Mouse (Mus musculus) liver, adult 2 months (tissue): Measurements from ENCODE around the gene Stat1. TPM values are rescaled to one million over a fixed set of nuclear protein-coding genes. Genes with fewer than 3 reads are reported as not detected.

Experiments used
- DNase-seq: peaks from one replicate; pipeline ENCODE4 v3.0.0-alpha.2; 2011; ENCODE audit warnings: low read depth, low spot score; ENCODE audit errors: extremely low read depth
- H3K27ac ChIP-seq: fragments of 200-500 bp; replicated peaks from 2 replicates; pipeline ENCODE4 v1.5.1; 2012; ENCODE audit warnings: low read depth, mild to moderate bottlenecking, control low read depth, inconsistent platforms, low read length; ENCODE audit not compliant: insufficient read depth
- H3K27me3 ChIP-seq: fragments of 200-500 bp; 2 replicates; pipeline ENCODE4 v1.6.1; 2012; ENCODE audit warnings: mild to moderate bottlenecking, moderate library complexity, low read length, inconsistent platforms; ENCODE audit not compliant: control insufficient read depth, insufficient read depth
- H3K36me3 ChIP-seq: fragments of 200-500 bp; 2 replicates; pipeline ENCODE4 v1.6.1; 2012; ENCODE audit warnings: low read length, inconsistent platforms; ENCODE audit not compliant: control insufficient read depth, insufficient read depth
- H3K4me1 ChIP-seq: fragments of 200-500 bp; 2 replicates; pipeline ENCODE4 v1.6.1; 2011; ENCODE audit warnings: low read length; ENCODE audit not compliant: control insufficient read depth, insufficient read depth
- H3K4me3 ChIP-seq: fragments of 200-500 bp; 2 replicates; pipeline ENCODE4 v1.5.1; 2011; ENCODE audit warnings: low read depth, mild to moderate bottlenecking, control low read depth, low read length, moderate library complexity; ENCODE audit not compliant: insufficient read depth
- H3K79me2 ChIP-seq: fragments of 200-500 bp; 2 replicates; pipeline ENCODE4 v1.6.1; 2012; ENCODE audit warnings: inconsistent platforms, mild to moderate bottlenecking, low read length, moderate library complexity; ENCODE audit not compliant: control insufficient read depth, insufficient read depth
- H3K9ac ChIP-seq: fragments of 200-500 bp; 2 replicates; pipeline ENCODE4 v1.6.1; 2012; ENCODE audit warnings: low read depth, mild to moderate bottlenecking, control low read depth, inconsistent platforms, low read length
- CTCF ChIP-seq: fragments of 200-500 bp; IDR thresholded peaks from 2 replicates; pipeline ENCODE4 v1.5.1; 2011; ENCODE audit warnings: low read depth, low read length, control low read depth
- POLR2A ChIP-seq: fragments of 200-500 bp; IDR thresholded peaks from 2 replicates; pipeline ENCODE4 v1.6.1; 2011; ENCODE audit warnings: low read length, control low read depth; ENCODE audit not compliant: insufficient read depth; ENCODE audit errors: extremely low read depth
- WGBS: fragments of 180-500 bp; shearing (Covaris S2); methylation state at CpG from one replicate; pipeline ENCODE4 v1.1.7; 2018; 5-methylcytosine and 5-hydroxymethylcytosine counted together
- polyA plus RNA-seq: library from polyadenylated mRNA; depleted of rRNA; stranded (reverse); fragments of >200 nt; gene quantifications from 2 replicates; pipeline ENCODE4 v1.2.3, GENCODE M21; 2012
- total RNA-seq: library from RNA; depleted of rRNA; stranded (reverse); fragments of >200 nt; gene quantifications from 2 replicates; pipeline ENCODE4 v1.2.3, GENCODE M21; 2014

The Stat1 gene
- total and polyA plus RNA-seq, 2 experiments: 54.3 to 87.4 TPM

GRCm38 (mm10) chr1:52137292-52137691, 18.1 kb downstream of the Stat1 start:
- Histone ChIP-seq H3K27ac (no peak overlapping the region), H3K27me3 (no peaks in the 10 kb centered on the region), H3K9ac (no peak overlapping the region), H3K36me3 (peaks cover 81% of the 10 kb centered on the region), H3K4me3 (no peak overlapping the region), H3K79me2 (no peaks in the 10 kb centered on the region), H3K4me1 (no peaks in the 10 kb centered on the region)
- TF ChIP-seq CTCF (no peak), POLR2A (no peak)
- no peak for DNase-seq
- WGBS: 92% methylated on average over 16 of the region's 16 CpGs

DNA sequence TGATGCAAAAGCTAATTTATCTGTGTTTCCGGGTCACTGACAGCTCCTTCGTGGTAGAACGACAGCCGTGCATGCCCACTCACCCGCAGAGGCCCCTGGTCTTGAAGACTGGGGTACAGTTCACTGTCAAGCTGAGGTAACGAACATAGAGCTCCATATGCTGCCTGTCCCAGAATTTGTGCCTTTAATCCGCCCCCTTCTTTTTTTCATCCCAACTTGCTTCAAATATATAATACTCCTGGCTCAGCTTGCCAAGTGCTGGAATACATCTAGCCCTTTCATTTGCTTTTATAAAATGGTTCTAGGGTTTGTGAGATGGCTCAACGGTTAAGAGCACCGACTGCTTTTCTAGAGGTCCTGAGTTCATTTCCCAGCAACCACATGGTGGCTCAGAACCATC, 21.3 kb downstream of the Stat1 start:
- no peak overlapping the region for H3K4me3 ChIP-seq
- H3K36me3 ChIP-seq: peaks cover 70% of the 10 kb centered on the region
- H3K27ac ChIP-seq: no peak overlapping the region
- H3K4me1 ChIP-seq: no peaks in the 10 kb centered on the region
- no peak for DNase-seq
- no peaks in the 10 kb centered on the region for H3K27me3 ChIP-seq
- WGBS: 96% methylated on average over 9 of the region's 9 CpGs
- H3K79me2 ChIP-seq: no peaks in the 10 kb centered on the region
- H3K9ac ChIP-seq: no peak overlapping the region
- TF ChIP-seq POLR2A: no peak
- no peak for TF ChIP-seq CTCF

GRCm38 (mm10) chr1:52141482-52141881, 22.2 kb downstream of the Stat1 start:
- no peaks in the 10 kb centered on the region for H3K27me3 ChIP-seq
- H3K36me3 ChIP-seq: peaks cover 64% of the 10 kb centered on the region
- H3K27ac ChIP-seq: no peak overlapping the region
- no peaks in the 10 kb centered on the region for H3K79me2 ChIP-seq
- DNase-seq: no peak
- H3K9ac ChIP-seq: no peak overlapping the region
- TF ChIP-seq CTCF: no peak
- TF ChIP-seq POLR2A: no peak
- H3K4me3 ChIP-seq: no peak overlapping the region
- H3K4me1 ChIP-seq: no peaks in the 10 kb centered on the region
- 73% methylated on average over 3 of the region's 3 CpGs for WGBS

GRCm38 (mm10) chr1:52142117-52142516, 22.9 kb downstream of the Stat1 start:
- Histone ChIP-seq H3K4me3 (no peak overlapping the region), H3K27me3 (no peaks in the 10 kb centered on the region), H3K27ac (no peak overlapping the region), H3K36me3 (peaks cover 61% of the 10 kb centered on the region), H3K9ac (no peak overlapping the region), H3K79me2 (no peaks in the 10 kb centered on the region), H3K4me1 (no peaks in the 10 kb centered on the region)
- no peak for DNase-seq
- TF ChIP-seq POLR2A (no peak), CTCF (no peak)
- 84% methylated on average over 4 of the region's 4 CpGs for WGBS

- H3K9ac ChIP-seq: no peak overlapping the region
- no peak for TF ChIP-seq POLR2A
- TF ChIP-seq CTCF: no peak
- H3K36me3 ChIP-seq: peaks cover 61% of the 10 kb centered on the region
- no peak for DNase-seq
- 88% methylated on average over 4 of the region's 4 CpGs for WGBS
- H3K27me3 ChIP-seq: no peaks in the 10 kb centered on the region
- H3K79me2 ChIP-seq: no peaks in the 10 kb centered on the region
- no peak overlapping the region for H3K4me3 ChIP-seq
- no peaks in the 10 kb centered on the region for H3K4me1 ChIP-seq
- no peak overlapping the region for H3K27ac ChIP-seq
Measured at GRCm38 (mm10) chr1:52143191-52143590, 24.0 kb downstream of the Stat1 start.

GRCm38 (mm10) chr1:52143596-52144156, 24.4 kb downstream of the Stat1 start:
- H3K4me1 ChIP-seq: no peaks in the 10 kb centered on the region
- H3K27me3 ChIP-seq: no peaks in the 10 kb centered on the region
- no peak for DNase-seq
- H3K4me3 ChIP-seq: no peak overlapping the region
- H3K79me2 ChIP-seq: no peaks in the 10 kb centered on the region
- TF ChIP-seq POLR2A: no peak
- no peak overlapping the region for H3K9ac ChIP-seq
- no peak overlapping the region for H3K27ac ChIP-seq
- 94% methylated on average over 7 of the region's 7 CpGs for WGBS
- peaks cover 63% of the 10 kb centered on the region for H3K36me3 ChIP-seq
